Mouse (Mus musculus) CH12.LX (cell line): ENCODE data around the gene Gldc. TPM values are rescaled to one million over a fixed set of nuclear protein-coding genes. Genes with fewer than 3 reads are reported as not detected.

Experiments used
- DNase-seq: peaks from one replicate; pipeline ENCODE4 v3.0.0-alpha.2; 2013; ENCODE audit errors: extremely low read depth
- H3K27ac ChIP-seq: 2 replicates; pipeline ENCODE4 v1.5.1; 2012; ENCODE audit warnings: low read depth, mild to moderate bottlenecking, control low read depth, moderate library complexity; ENCODE audit not compliant: insufficient read depth
- H3K27me3 ChIP-seq: replicated peaks from 2 replicates; pipeline ENCODE3; 2012; ENCODE audit warnings: inconsistent platforms
- H3K36me3 ChIP-seq, 2 experiments: replicated peaks in 1 of 2; 2 replicates each; pipeline versions ENCODE3 to v1.6.1; 2012; ENCODE audit warnings: inconsistent platforms in 1 of 2, low read length in 1 of 2, mild to moderate bottlenecking in 1 of 2, mixed read lengths in 1 of 2, moderate library complexity in 1 of 2; ENCODE audit not compliant: control insufficient read depth in 1 of 2, insufficient read depth in 1 of 2
- H3K4me1 ChIP-seq, 2 experiments: 2 replicates each; pipeline ENCODE4 v1.6.1; 2012; ENCODE audit warnings: inconsistent platforms in 1 of 2, moderate library complexity in 1 of 2; ENCODE audit not compliant: insufficient read depth in 2 of 2, control insufficient read depth in 1 of 2
- H3K4me2 ChIP-seq: 2 replicates; pipeline ENCODE4 v1.6.1; 2012; ENCODE audit warnings: low read depth, mild to moderate bottlenecking, control low read depth; ENCODE audit not compliant: poor library complexity, insufficient read depth, severe bottlenecking
- H3K4me3 ChIP-seq, 3 experiments: fragments of 150-350 bp in 1 of 3; sonication (generic) in 1 of 3; replicated peaks in 1 of 3; 2 replicates each; pipeline versions ENCODE3 to v1.5.1; 2011 to 2012; ENCODE audit warnings: low read depth in 2 of 3, low read length in 2 of 3, mild to moderate bottlenecking in 2 of 3, moderate library complexity in 2 of 3, control low read depth in 1 of 3, improper control_type of control experiment in 1 of 3, inconsistent platforms in 1 of 3, mixed read lengths in 1 of 3; ENCODE audit not compliant: poor library complexity in 1 of 3
- H3K79me2 ChIP-seq: replicated peaks from 2 replicates; pipeline ENCODE4 v1.6.1; 2012; ENCODE audit warnings: mild to moderate bottlenecking, moderate library complexity; ENCODE audit not compliant: control insufficient read depth, poor library complexity, insufficient read depth, severe bottlenecking; ENCODE audit errors: extremely low read depth
- H3K9ac ChIP-seq: 2 replicates; pipeline ENCODE4 v1.6.1; 2012; ENCODE audit warnings: low read depth, mild to moderate bottlenecking, control low read depth, moderate library complexity; ENCODE audit not compliant: insufficient read depth
- H3K9me3 ChIP-seq: replicated peaks from 2 replicates; pipeline ENCODE3; 2012; ENCODE audit warnings: low read length, inconsistent platforms, mixed read lengths
- CTCF ChIP-seq, 2 experiments: IDR thresholded peaks in 1 of 2; conservative IDR thresholded peaks in 1 of 2; 2 replicates each; pipeline ENCODE4 v1.5.1; 2011 to 2012; ENCODE audit warnings: low read depth in 2 of 2, low read length in 2 of 2, improper control_type of control experiment in 1 of 2, inconsistent platforms in 1 of 2, mild to moderate bottlenecking in 1 of 2, moderate library complexity in 1 of 2
- E2F4 ChIP-seq: IDR thresholded peaks from 2 replicates; pipeline ENCODE4 v1.6.1; 2011; ENCODE audit warnings: low read depth, low read length, improper control_type of control experiment; ENCODE audit not compliant: insufficient replicate concordance
- EP300 ChIP-seq: IDR thresholded peaks from 2 replicates; pipeline ENCODE4 v1.6.1; 2011; ENCODE audit warnings: low read length, improper control_type of control experiment
- GABPA ChIP-seq: IDR thresholded peaks from 2 replicates; pipeline ENCODE4 v1.6.1; 2012; ENCODE audit warnings: low read depth, low read length, improper control_type of control experiment, inconsistent platforms; ENCODE audit not compliant: insufficient replicate concordance
- HCFC1 ChIP-seq: IDR thresholded peaks from 2 replicates; pipeline ENCODE4 v1.6.1; 2012; ENCODE audit warnings: low read depth, mild to moderate bottlenecking, inconsistent platforms, low read length, improper control_type of control experiment
- IRF4 ChIP-seq: IDR thresholded peaks from 2 replicates; pipeline ENCODE4 v1.6.1; 2014; ENCODE audit warnings: low read depth, mild to moderate bottlenecking, inconsistent platforms, low read length, improper control_type of control experiment
- KAT2A ChIP-seq: IDR thresholded peaks from 2 replicates; pipeline ENCODE4 v1.6.1; 2012; ENCODE audit warnings: low read length, improper control_type of control experiment, inconsistent platforms; ENCODE audit not compliant: insufficient replicate concordance
- MAX ChIP-seq: IDR thresholded peaks from 2 replicates; pipeline ENCODE4 v1.6.1; 2011; ENCODE audit warnings: low read length, improper control_type of control experiment
- MAZ ChIP-seq: IDR thresholded peaks from 2 replicates; pipeline ENCODE4 v1.6.1; 2012; ENCODE audit warnings: low read depth, mild to moderate bottlenecking, inconsistent platforms, low read length, improper control_type of control experiment, moderate library complexity
- RAD21 ChIP-seq: IDR thresholded peaks from 2 replicates; pipeline ENCODE4 v1.6.1; 2011; ENCODE audit warnings: low read depth, mild to moderate bottlenecking, low read length, improper control_type of control experiment, moderate library complexity
- SMC3 ChIP-seq: IDR thresholded peaks from 2 replicates; pipeline ENCODE4 v1.6.1; 2011; ENCODE audit warnings: low read depth, low read length, improper control_type of control experiment
- TCF12 ChIP-seq: IDR thresholded peaks from 2 replicates; pipeline ENCODE4 v1.6.1; 2014; ENCODE audit warnings: low read depth, mild to moderate bottlenecking, inconsistent platforms, low read length, improper control_type of control experiment
- USF2 ChIP-seq: conservative IDR thresholded peaks from 2 replicates; pipeline ENCODE4 v1.6.1; 2011; ENCODE audit warnings: low read depth, low read length, improper control_type of control experiment
- ZC3H11A ChIP-seq: IDR thresholded peaks from 2 replicates; pipeline ENCODE4 v1.6.1; 2012; ENCODE audit warnings: low read depth, mild to moderate bottlenecking, inconsistent platforms, low read length, improper control_type of control experiment
- ZNF384 ChIP-seq: IDR thresholded peaks from 2 replicates; pipeline ENCODE4 v1.6.1; 2012; ENCODE audit warnings: low read depth, low read length, improper control_type of control experiment, inconsistent platforms
- dilution Hi-C: fragments of 300-500 bp; cut with MboI; formaldehyde crosslinking; loops from 2 replicates; pipeline ENCODE4 v1.14.3; 2020; ENCODE audit warnings: low sequenced_read_pairs; ENCODE audit not compliant: extremely low pct_unique_long_range_greater_than_20kb, extremely low pct_ligation_motif_present
- in situ Hi-C: fragments of 300-500 bp; cut with MboI; formaldehyde crosslinking; loops from 3 replicates; pipeline ENCODE4 v1.14.3; 2019; ENCODE audit warnings: low sequenced_read_pairs, low pct_ligation_motif_present, low pct_unique_long_range_greater_than_20kb, mixed read lengths
- polyA plus RNA-seq: library from polyadenylated mRNA; unstranded; fragments of >175 nt; gene quantifications from 2 replicates; pipeline ENCODE4 v1.2.1, GENCODE M21; 2012; ENCODE audit warnings: low read depth; ENCODE audit not compliant: insufficient read length
- total RNA-seq, 2 experiments: library from RNA; depleted of rRNA; stranded (reverse); fragments of 300-350 nt in 1 of 2; fragments of >200 nt in 1 of 2; gene quantifications; 2 replicates each; pipeline ENCODE4 v1.2.3; 2012 to 2014

Gldc gene
- total and polyA plus RNA-seq, 3 experiments: 0.30 to 1.8 (median 0.64) TPM

DNA sequence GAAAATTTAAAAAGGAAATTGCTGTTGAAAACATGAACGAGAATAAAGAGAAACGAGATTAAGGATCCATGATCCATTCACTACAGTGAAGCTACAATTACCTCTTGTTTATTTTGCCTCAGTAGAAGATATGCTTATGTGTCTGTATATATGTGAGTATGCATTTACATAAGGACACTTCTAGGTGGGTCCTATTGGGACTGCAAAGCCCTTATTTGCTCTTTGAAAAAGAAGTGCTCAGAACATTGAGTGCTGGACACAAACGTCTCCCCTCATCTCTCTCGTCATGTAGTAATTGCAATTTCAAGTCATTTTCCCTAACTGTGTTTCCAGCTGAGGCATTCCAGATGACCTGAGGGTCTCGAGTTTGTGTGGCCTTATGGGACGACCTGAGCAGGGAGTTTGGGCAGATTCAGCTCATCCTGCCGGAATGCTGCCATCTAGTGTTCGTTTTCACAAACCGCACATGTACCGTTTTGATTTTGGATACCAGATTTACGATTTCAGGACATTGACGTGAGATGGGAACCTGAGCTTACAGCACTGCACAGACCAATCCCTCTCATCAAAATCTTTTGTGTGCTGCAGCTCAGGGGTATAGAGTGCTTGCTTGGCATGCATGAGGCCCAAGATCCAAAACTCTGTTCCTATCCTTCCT, 30.1 kb upstream of the Gldc start (continued):
- TF ChIP-seq CTCF (conservative IDR thresholded peaks at IDR 0.05 in 1 of 2, IDR thresholded peaks at IDR 0.05 in 1 of 2; ENCODE audit: low read depth in 2 of 2, low read length in 2 of 2): peak; percentile 79 to 83
- TF ChIP-seq USF2: no peak
- no peak for TF ChIP-seq ZC3H11A
- peak; percentile 78 for TF ChIP-seq RAD21
- TF ChIP-seq MAZ: no peak
- no peak for TF ChIP-seq KAT2A
- no peak for TF ChIP-seq GABPA

GRCm38 (mm10) chr19:30202177-30202576, 26.9 kb upstream of the Gldc start:
- TF ChIP-seq E2F4 (no peak), ZNF384 (no peak)
- no peaks in the 10 kb centered on the region for H3K36me3 ChIP-seq
- no peak overlapping the region for H3K9ac ChIP-seq
- dilution Hi-C loops (no loop called here), in situ Hi-C loops (loop anchor here (10.0 kb wide), 1 partner anchor 377 kb away; no protein-coding TSS in a partner anchor)
- H3K4me2 ChIP-seq: no peak overlapping the region
- no peak for DNase-seq
- no peak overlapping the region for H3K27ac ChIP-seq
- H3K4me3 ChIP-seq: no peak overlapping the region
- no peaks in the 10 kb centered on the region for H3K27me3 ChIP-seq
- no peaks in the 10 kb centered on the region; a peak in 1 of 4 replicates for H3K4me1 ChIP-seq
- no peaks in the 10 kb centered on the region for H3K9me3 ChIP-seq
- H3K79me2 ChIP-seq: no peaks in the 10 kb centered on the region

- TF ChIP-seq EP300: no peak
- no peak for TF ChIP-seq HCFC1
- no peak for TF ChIP-seq IRF4
- no peak for TF ChIP-seq SMC3
- TF ChIP-seq TCF12: no peak
- TF ChIP-seq MAZ: no peak
- no peak for TF ChIP-seq E2F4
- no peak for TF ChIP-seq MAX
- Histone ChIP-seq H3K9ac (no peak overlapping the region), H3K27ac (no peak overlapping the region), H3K36me3 (no peaks in the 10 kb centered on the region), H3K9me3 (no peaks in the 10 kb centered on the region), H3K79me2 (no peaks in the 10 kb centered on the region), H3K4me3 (no peak overlapping the region), H3K4me2 (no peak overlapping the region), H3K4me1 (no peaks in the 10 kb centered on the region), H3K27me3 (no peaks in the 10 kb centered on the region)
- no peak for DNase-seq
- in situ Hi-C loops (no loop called here), dilution Hi-C loops (no loop called here)
These were observed 19.8 kb upstream of the Gldc start for GRCm38 (mm10) chr19:30194999-30195398.
